Mouse (Mus musculus): ENCODE results near the gene A330070K13Rik.

A330070K13Rik gene

DNA sequence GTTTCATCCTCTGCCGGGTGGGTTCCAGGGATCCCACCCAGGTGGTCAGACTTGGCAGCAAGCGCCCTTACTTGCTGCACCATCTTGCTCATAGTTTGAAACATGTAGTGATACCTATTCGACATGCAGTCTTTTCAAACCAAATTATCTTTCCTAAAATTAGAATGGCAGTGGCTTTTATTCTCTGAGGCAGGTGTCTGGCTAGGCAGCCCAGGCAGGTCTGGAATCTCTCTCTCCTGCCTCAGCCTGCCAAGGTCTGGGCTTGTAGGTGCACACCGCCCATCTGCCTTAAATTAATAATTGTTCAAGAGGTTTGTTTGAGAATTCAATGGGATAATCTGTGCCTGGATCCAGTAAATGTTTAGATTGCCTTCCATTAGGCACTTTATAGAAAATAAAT lies 53.6 kb downstream of the A330070K13Rik start:
- DNase-seq (ENCODE audit: low read depth, low spot score), result no peak

DNA sequence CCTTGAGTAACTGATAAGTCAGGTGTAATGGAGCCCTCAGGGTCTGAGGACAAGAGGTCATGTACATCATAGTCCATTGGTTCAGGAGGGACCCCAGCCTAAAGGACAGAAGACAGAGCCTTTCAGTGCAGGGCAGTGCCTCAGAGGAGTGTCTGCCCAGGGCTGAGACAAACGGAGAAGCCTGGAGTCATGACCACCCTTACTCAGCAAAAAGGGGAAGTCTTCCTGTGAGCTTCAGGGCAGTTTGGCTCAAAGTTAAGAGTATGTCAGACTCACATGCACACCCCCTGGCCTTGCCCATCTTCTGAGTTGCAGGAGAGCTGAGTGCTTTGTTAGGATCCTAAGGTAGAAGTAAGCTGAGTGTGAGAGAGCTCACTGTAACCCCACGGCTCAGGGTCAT lies 54.5 kb downstream of the A330070K13Rik start:
- no peak for DNase-seq (ENCODE audit: low read depth, low spot score)

Data from R1 (cell line).